Mouse (Mus musculus) gastrocnemius, adult 2 months (tissue): ENCODE measurements around the gene Hsfy2. TPM values are rescaled to one million over a fixed set of nuclear protein-coding genes. Genes with fewer than 3 reads are reported as not detected.

Experiments used
- DNase-seq: peaks from one replicate; pipeline ENCODE4 v3.0.0; 2022
- H3K27ac ChIP-seq: fragments of 200-600 bp; 2 replicates; pipeline ENCODE4 v1.8.1; 2022; ENCODE audit warnings: mild to moderate bottlenecking
- H3K4me3 ChIP-seq: fragments of 200-600 bp; 2 replicates; pipeline ENCODE4 v1.8.1; 2022; ENCODE audit warnings: mild to moderate bottlenecking, moderate library complexity
- CTCF ChIP-seq: fragments of 200-600 bp; IDR thresholded peaks from 2 replicates; pipeline ENCODE4 v1.8.1; 2022; ENCODE audit warnings: antibody characterized with exemption, mild to moderate bottlenecking, moderate library complexity
- intact Hi-C: fragments of 180-260 bp; cut with DNase I; formaldehyde crosslinking; loops from one replicate; pipeline ENCODE4 v1.15.1; 2025
- long read RNA-seq, 2 experiments: library from polyadenylated mRNA; stranded (forward); transcript quantifications; one replicate each; pipeline ENCODE4 v2.0.0; 2021
- total RNA-seq, 2 experiments: library from RNA; stranded (reverse); gene quantifications; 2 replicates each; pipeline ENCODE4 v1.2.3; 2021

Gene Hsfy2
- not detected for total RNA-seq
- long read RNA-seq, experiment 1 = 0 reads
- long read RNA-seq, experiment 2 = 0 reads

GRCm38 (mm10) chr1:56637335-56637734 lies at the start of gene Hsfy2:
Gene Hsfy2 (minus strand): TSS chr1:56637435.
- no peak for TF ChIP-seq CTCF
- Histone ChIP-seq H3K4me3 (no peak within 1 kb of the TSS), H3K27ac (no peak within 1 kb of the TSS)
- intact Hi-C loops = no loop called here
- no peak for DNase-seq

- TF ChIP-seq CTCF = no peak
- intact Hi-C loops = no loop called here
- no peak overlapping the region for H3K4me3 ChIP-seq
- H3K27ac ChIP-seq = no peak overlapping the region
- no peak for DNase-seq
Measured at GRCm38 (mm10) chr1:56685053-56685557, 47.9 kb upstream of the Hsfy2 start.

GRCm38 (mm10) chr1:56684512-56684911 lies 47.3 kb upstream of the Hsfy2 start:
- no peak overlapping the region for H3K4me3 ChIP-seq
- TF ChIP-seq CTCF = no peak
- intact Hi-C loops = no loop called here

GRCm38 (mm10) chr1:56681258-56681657 lies 44.0 kb upstream of the Hsfy2 start:
- DNase-seq = no peak
- TF ChIP-seq CTCF = no peak
- intact Hi-C loops = no loop called here
- Histone ChIP-seq H3K27ac (no peak overlapping the region), H3K4me3 (no peak overlapping the region)

More at GRCm38 (mm10) chr1:56684512-56684911, 47.3 kb upstream of the Hsfy2 start:
- H3K27ac ChIP-seq = no peak overlapping the region
- DNase-seq = no peak

DNA sequence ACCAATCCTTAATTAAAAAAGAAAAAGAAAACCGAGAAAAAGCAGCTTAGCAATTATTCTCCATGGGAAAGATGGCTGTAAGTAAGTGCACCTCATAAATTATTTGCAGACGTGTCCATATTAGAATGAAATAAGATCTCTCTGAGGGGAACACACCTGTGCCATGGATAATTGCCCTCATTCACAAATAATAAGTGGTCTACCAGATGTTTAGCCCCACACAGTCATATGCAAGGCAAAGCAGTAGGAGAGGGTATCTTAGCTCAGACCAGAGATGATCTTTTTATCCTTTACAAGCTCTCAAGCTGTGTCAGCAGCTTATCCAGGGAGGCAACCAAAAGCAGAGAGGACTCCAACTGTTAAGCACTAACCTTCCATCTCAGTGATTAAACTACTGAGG lies 38.0 kb upstream of the Hsfy2 start:
- no peak overlapping the region for H3K27ac ChIP-seq
- no peak overlapping the region for H3K4me3 ChIP-seq
- no peak for DNase-seq
- no peak for TF ChIP-seq CTCF
- intact Hi-C loops = no loop called here

GRCm38 (mm10) chr1:56674601-56675000 lies 37.4 kb upstream of the Hsfy2 start:
- intact Hi-C loops = no loop called here
- H3K27ac ChIP-seq = no peak overlapping the region
- no peak for DNase-seq
- no peak overlapping the region for H3K4me3 ChIP-seq
- no peak for TF ChIP-seq CTCF

DNA sequence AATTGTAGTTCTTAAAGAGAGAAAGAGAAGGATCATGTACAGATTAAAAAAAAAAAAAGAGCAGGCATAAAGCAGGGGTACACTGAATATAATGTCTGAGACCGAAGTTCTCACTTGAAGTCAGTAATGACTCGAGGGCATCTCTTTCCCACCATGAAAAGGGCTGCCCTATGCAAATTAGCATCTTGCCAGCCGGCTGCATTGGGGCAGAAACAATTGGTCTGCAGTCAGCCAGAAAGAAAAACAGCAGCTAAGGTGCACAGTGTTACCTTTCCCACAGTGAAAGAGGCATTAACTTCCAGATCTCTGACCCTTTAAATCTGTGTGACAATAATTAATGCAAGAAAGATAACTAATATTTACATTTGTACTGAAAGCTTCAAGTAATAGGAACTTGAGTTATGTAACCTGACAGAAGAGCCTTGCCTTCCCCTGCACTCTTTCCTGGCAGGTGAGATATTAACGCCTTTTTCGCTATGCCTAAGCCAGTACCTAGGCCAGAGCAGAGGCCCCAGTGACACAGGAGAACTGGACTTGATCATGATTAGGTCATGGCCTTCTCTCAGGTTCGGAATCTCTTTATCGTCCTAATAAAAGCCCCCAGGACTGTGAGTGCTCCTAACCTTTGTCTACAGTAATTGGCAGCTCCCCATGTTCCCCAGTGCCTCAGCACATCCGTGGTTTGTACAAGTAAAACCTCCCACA lies 34.2 kb upstream of the Hsfy2 start:
- intact Hi-C loops = no loop called here
- Histone ChIP-seq H3K4me3 (no peak overlapping the region), H3K27ac (no peak overlapping the region)
- DNase-seq = no peak
- TF ChIP-seq CTCF = no peak

DNA sequence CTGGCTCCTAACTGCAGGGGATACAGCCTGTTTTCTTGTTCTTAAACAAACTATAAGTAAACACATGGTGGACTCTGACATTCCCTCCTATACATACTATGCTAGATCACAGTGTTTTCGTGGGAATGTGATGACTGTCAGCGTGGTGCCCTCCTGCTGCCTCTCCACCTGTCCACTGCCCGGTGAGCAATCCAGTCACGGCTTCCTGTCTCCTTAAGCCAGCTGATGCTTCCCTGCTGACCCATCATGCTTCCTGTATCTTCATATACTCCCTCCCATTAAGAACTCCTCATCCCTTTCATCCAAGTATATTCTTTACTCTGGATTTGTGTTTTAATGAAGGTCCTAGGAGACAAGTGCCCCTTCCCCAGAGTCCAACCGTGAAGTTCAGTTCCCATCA lies 33.3 kb upstream of the Hsfy2 start:
- intact Hi-C loops = no loop called here
- H3K4me3 ChIP-seq = no peak overlapping the region
- no peak for TF ChIP-seq CTCF
- no peak for DNase-seq
- H3K27ac ChIP-seq = no peak overlapping the region

DNA sequence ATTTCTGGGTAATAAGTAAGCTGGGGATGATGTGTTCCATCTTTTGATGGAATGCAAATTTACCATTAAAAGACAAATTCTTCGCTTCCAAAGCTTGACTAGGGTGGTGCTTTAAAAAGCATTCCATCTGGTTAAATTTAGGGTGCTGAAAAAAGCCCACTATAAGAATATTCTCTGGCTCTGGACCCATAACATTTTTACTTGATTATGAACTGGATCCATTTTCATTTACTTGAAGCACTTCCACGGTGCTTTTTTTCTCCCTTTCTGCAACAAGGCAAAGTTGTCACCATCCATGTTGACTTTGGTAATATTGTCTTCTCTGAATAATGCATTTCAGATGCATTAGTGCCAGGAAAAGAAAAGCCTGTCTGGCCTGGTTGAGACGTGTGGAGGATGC lies 27.4 kb upstream of the Hsfy2 start:
- no peak for TF ChIP-seq CTCF
- H3K27ac ChIP-seq = no peak overlapping the region
- no peak overlapping the region for H3K4me3 ChIP-seq
- intact Hi-C loops = no loop called here
- DNase-seq = no peak

DNA sequence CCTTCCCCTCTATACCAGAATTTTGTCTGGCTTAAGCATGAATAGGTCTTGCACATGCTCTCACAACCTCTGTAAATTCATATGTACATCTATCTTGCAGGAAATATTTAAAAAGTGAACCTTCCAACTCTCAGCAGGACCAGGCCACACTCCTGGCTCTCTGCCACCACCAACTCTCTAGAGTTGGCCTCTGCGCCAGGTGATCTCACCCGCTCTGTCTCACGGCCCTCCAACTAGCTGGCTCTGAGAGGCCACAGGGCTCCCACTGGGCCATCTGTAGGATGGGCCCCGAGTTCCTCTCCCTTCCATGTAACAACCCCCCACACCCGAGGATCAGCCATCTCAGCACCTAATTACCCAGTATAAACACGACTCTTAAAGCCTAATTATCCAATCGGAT lies 10.4 kb downstream of the Hsfy2 start:
- intact Hi-C loops = no loop called here
- no peak for DNase-seq
- no peak overlapping the region for H3K4me3 ChIP-seq
- TF ChIP-seq CTCF = no peak
- H3K27ac ChIP-seq = no peak overlapping the region

- Histone ChIP-seq H3K27ac (no peak overlapping the region), H3K4me3 (no peak overlapping the region)
- intact Hi-C loops = no loop called here
- no peak for TF ChIP-seq CTCF
- no peak for DNase-seq
Measured at GRCm38 (mm10) chr1:56624304-56624703, 12.9 kb downstream of the Hsfy2 start.

DNA sequence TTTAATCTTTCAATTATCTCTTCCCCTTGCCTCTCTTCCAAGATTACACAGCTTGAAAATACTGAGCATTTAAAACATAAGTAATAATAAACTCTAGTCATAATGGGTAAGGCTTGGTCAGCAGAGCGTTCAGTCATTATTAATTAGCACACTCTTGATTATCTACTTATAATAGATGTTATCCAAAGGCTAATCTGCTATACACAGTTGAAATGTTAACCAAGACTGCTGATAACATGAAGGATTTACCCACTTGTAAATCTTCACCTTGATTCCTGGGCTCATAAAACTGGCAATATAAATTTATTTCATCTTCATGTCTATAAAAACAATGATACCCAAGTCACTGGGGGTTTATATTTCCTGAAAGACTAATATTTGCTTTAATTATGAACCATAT lies 24.9 kb downstream of the Hsfy2 start:
- Histone ChIP-seq H3K27ac (no peak overlapping the region), H3K4me3 (no peak overlapping the region)
- intact Hi-C loops = no loop called here
- no peak for TF ChIP-seq CTCF
- no peak for DNase-seq
